Mouse (Mus musculus) embryo, embryonic 10 days (tissue): Measurements from ENCODE around the gene Gm28553.
"Not testable (repeated sequence)": the region's sequence is repeated elsewhere in the genome, so short reads cannot be mapped to it uniquely, and the experiment has no call there.

Experiments used
- DNase-seq: peaks from one replicate; pipeline ENCODE4 v3.0.0-alpha.2; 2015; ENCODE audit warnings: low spot score

Gm28553 gene

DNA sequence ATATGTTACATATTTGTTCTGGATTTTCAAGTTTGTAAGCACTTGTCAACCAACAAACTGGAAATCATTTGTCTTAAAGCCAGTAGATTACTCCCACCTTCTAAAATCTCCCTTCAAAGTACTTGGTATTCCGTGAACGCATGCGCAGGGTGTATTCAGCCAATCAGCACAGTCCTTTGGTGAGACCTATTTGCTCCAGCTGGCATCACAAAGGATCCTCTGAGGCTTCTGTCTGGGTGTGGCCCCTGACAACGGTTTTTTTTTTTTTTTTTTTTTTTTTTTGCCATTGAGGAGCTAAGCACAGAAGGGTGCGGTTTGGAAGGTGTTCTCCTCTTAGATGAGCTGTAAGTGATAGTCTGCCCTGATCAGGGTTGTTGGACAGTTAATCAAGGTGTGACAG is at the start of gene Gm28553:
TSS of gene Gm28553 (plus strand) at position 301 of the 400 bp plus-strand sequence.
- not testable (repeated sequence) for DNase-seq
